Mouse (Mus musculus) heart, embryonic 12.5 days (tissue): Measurements from ENCODE around the gene Gm42906. TPM values are rescaled to one million over a fixed set of nuclear protein-coding genes. Genes with fewer than 3 reads are reported as not detected.

Experiments
- ATAC-seq: fragments of 200-750 bp; cut with Nextera tagmentation; 2 replicates; pipeline ENCODE4 v1.8.0; 2017; ENCODE audit warnings: moderate TSS enrichment, moderate library complexity; ENCODE audit not compliant: insufficient number of reproducible peaks, low FRiP score
- H3K27ac ChIP-seq: fragments of 300-500 bp; sonication (generic); 2 replicates; pipeline ENCODE4 v1.5.1; 2016; ENCODE audit warnings: mild to moderate bottlenecking, moderate library complexity; ENCODE audit not compliant: poor library complexity, severe bottlenecking
- H3K27me3 ChIP-seq: fragments of 300-500 bp; sonication (generic); replicated peaks from 2 replicates; pipeline ENCODE4 v1.6.1; 2016; ENCODE audit warnings: mild to moderate bottlenecking, moderate library complexity
- H3K36me3 ChIP-seq: fragments of 300-500 bp; sonication (generic); 2 replicates; pipeline ENCODE4 v1.6.1; 2016; ENCODE audit warnings: mild to moderate bottlenecking, moderate library complexity
- H3K4me1 ChIP-seq: fragments of 300-500 bp; sonication (generic); replicated peaks from 2 replicates; pipeline ENCODE4 v1.6.1; 2016; ENCODE audit warnings: mild to moderate bottlenecking
- H3K4me2 ChIP-seq: fragments of 300-500 bp; sonication (generic); 2 replicates; pipeline ENCODE4 v1.6.1; 2016; ENCODE audit warnings: mild to moderate bottlenecking, moderate library complexity
- H3K4me3 ChIP-seq: fragments of 300-500 bp; sonication (generic); 2 replicates; pipeline ENCODE4 v1.5.1; 2016; ENCODE audit warnings: mild to moderate bottlenecking
- H3K9ac ChIP-seq: fragments of 300-500 bp; sonication (generic); 2 replicates; pipeline ENCODE4 v1.6.1; 2016; ENCODE audit warnings: mild to moderate bottlenecking, moderate library complexity
- H3K9me3 ChIP-seq: fragments of 300-500 bp; sonication (generic); replicated peaks from 2 replicates; pipeline ENCODE4 v1.6.1; 2016; ENCODE audit warnings: mild to moderate bottlenecking, moderate library complexity
- WGBS: fragments of 180-500 bp; shearing (Covaris S2); methylation state at CpG from one replicate; pipeline ENCODE4 v1.1.7; 2016; 5-methylcytosine and 5-hydroxymethylcytosine counted together
- polyA plus RNA-seq: library from polyadenylated mRNA; unstranded; fragments of >200 nt; fragmentation: Nextera tagmentation; extraction: Ambion mirVana; gene quantifications from 2 replicates; pipeline ENCODE4 v1.2.1, GENCODE M21; 2016

The Gm42906 gene
- polyA plus RNA-seq, 1 experiment from 2014 or later: not detected

GRCm38 (mm10) chr5:151410006-151410405, 18.0 kb downstream of the Gm42906 start:
- no peak for ATAC-seq
- WGBS: 72% methylated on average over 3 of the region's 3 CpGs
- no peak overlapping the region for H3K4me3 ChIP-seq

GRCm38 (mm10) chr5:151409282-151409681, 18.7 kb downstream of the Gm42906 start:
- no peak for ATAC-seq

More at GRCm38 (mm10) chr5:151410006-151410405, 18.0 kb downstream of the Gm42906 start:
- Histone ChIP-seq H3K4me1 (peaks cover 16% of the 10 kb centered on the region), H3K36me3 (no peaks in the 10 kb centered on the region), H3K9ac (no peak overlapping the region), H3K27me3 (no peaks in the 10 kb centered on the region), H3K4me2 (no peak overlapping the region), H3K9me3 (no peaks in the 10 kb centered on the region), H3K27ac (no peak overlapping the region)

GRCm38 (mm10) chr5:151408124-151408900, 19.7 kb downstream of the Gm42906 start:
- WGBS: 54% methylated on average over 7 of the region's 7 CpGs
- no peak overlapping the region for H3K9ac ChIP-seq
- ATAC-seq: no peak

More at GRCm38 (mm10) chr5:151409282-151409681, 18.7 kb downstream of the Gm42906 start:
- Histone ChIP-seq H3K27me3 (no peaks in the 10 kb centered on the region), H3K9ac (no peak overlapping the region), H3K4me2 (no peak overlapping the region), H3K27ac (no peak overlapping the region), H3K9me3 (no peaks in the 10 kb centered on the region), H3K4me3 (no peak overlapping the region), H3K36me3 (no peaks in the 10 kb centered on the region), H3K4me1 (peaks cover 16% of the 10 kb centered on the region)
- WGBS: 52% methylated on average over 1 of the region's 1 CpGs

GRCm38 (mm10) chr5:151407493-151407892, 20.5 kb downstream of the Gm42906 start:
- ATAC-seq: no peak
- Histone ChIP-seq H3K4me1 (peaks cover 4% of the 10 kb centered on the region), H3K4me3 (no peak overlapping the region), H3K4me2 (no peak overlapping the region), H3K27ac (no peak overlapping the region), H3K9ac (no peak overlapping the region), H3K27me3 (no peaks in the 10 kb centered on the region), H3K36me3 (no peaks in the 10 kb centered on the region), H3K9me3 (no peaks in the 10 kb centered on the region)
- 84% methylated on average over 3 of the region's 3 CpGs for WGBS

More at GRCm38 (mm10) chr5:151408124-151408900, 19.7 kb downstream of the Gm42906 start:
- no peaks in the 10 kb centered on the region for H3K9me3 ChIP-seq
- H3K4me3 ChIP-seq: no peak overlapping the region
- H3K4me1 ChIP-seq: peaks cover 12% of the 10 kb centered on the region
- no peaks in the 10 kb centered on the region for H3K36me3 ChIP-seq
- no peaks in the 10 kb centered on the region for H3K27me3 ChIP-seq
- H3K4me2 ChIP-seq: no peak overlapping the region
- no peak overlapping the region for H3K27ac ChIP-seq

- ATAC-seq: no peak
- Histone ChIP-seq H3K4me1 (no peaks in the 10 kb centered on the region), H3K4me2 (no peak overlapping the region), H3K9me3 (no peaks in the 10 kb centered on the region), H3K36me3 (no peaks in the 10 kb centered on the region), H3K27ac (no peak overlapping the region), H3K27me3 (no peaks in the 10 kb centered on the region), H3K4me3 (no peak overlapping the region), H3K9ac (no peak overlapping the region)
- WGBS: 80% methylated on average over 5 of the region's 5 CpGs
Observed at GRCm38 (mm10) chr5:151406276-151406675, 21.7 kb downstream of the Gm42906 start.

- 75% methylated on average over 8 of the region's 8 CpGs for WGBS
- ATAC-seq: no peak
Observed at GRCm38 (mm10) chr5:151405314-151405903, 22.6 kb downstream of the Gm42906 start.

GRCm38 (mm10) chr5:151403586-151403985, 24.4 kb downstream of the Gm42906 start:
- no peaks in the 10 kb centered on the region for H3K9me3 ChIP-seq
- 64% methylated on average over 2 of the region's 2 CpGs for WGBS
- no peaks in the 10 kb centered on the region for H3K27me3 ChIP-seq
- no peak for ATAC-seq
- no peak overlapping the region for H3K9ac ChIP-seq
- no peak overlapping the region for H3K27ac ChIP-seq
- H3K4me3 ChIP-seq: no peak overlapping the region
- H3K4me2 ChIP-seq: no peak overlapping the region
- H3K4me1 ChIP-seq: no peaks in the 10 kb centered on the region
- H3K36me3 ChIP-seq: no peaks in the 10 kb centered on the region

More at GRCm38 (mm10) chr5:151405314-151405903, 22.6 kb downstream of the Gm42906 start:
- no peak overlapping the region for H3K4me2 ChIP-seq
- H3K27me3 ChIP-seq: no peaks in the 10 kb centered on the region
- H3K4me3 ChIP-seq: no peak overlapping the region
- H3K4me1 ChIP-seq: no peaks in the 10 kb centered on the region
- H3K36me3 ChIP-seq: no peaks in the 10 kb centered on the region
- no peaks in the 10 kb centered on the region for H3K9me3 ChIP-seq
- no peak overlapping the region for H3K27ac ChIP-seq
- no peak overlapping the region for H3K9ac ChIP-seq

GRCm38 (mm10) chr5:151400557-151400944, 27.4 kb downstream of the Gm42906 start:
- Histone ChIP-seq H3K9me3 (no peaks in the 10 kb centered on the region), H3K9ac (no peak overlapping the region), H3K27me3 (no peaks in the 10 kb centered on the region), H3K27ac (no peak overlapping the region), H3K4me3 (no peak overlapping the region), H3K4me2 (no peak overlapping the region), H3K4me1 (no peaks in the 10 kb centered on the region), H3K36me3 (no peaks in the 10 kb centered on the region)
- 82% methylated on average over 2 of the region's 2 CpGs for WGBS
- no peak for ATAC-seq

- H3K4me1 ChIP-seq: peaks cover 5% of the 10 kb centered on the region; the same call in 1 of the 2 replicates
- no peaks in the 10 kb centered on the region for H3K27me3 ChIP-seq
- ATAC-seq: no peak
- H3K27ac ChIP-seq: no peak overlapping the region
- no peaks in the 10 kb centered on the region for H3K36me3 ChIP-seq
- WGBS: 72% methylated on average over 7 of the region's 7 CpGs
- no peaks in the 10 kb centered on the region for H3K9me3 ChIP-seq
- no peak overlapping the region for H3K4me3 ChIP-seq
- H3K4me2 ChIP-seq: no peak overlapping the region
- H3K9ac ChIP-seq: no peak overlapping the region
Observed at GRCm38 (mm10) chr5:151399918-151400556, 27.9 kb downstream of the Gm42906 start.

- ATAC-seq: no peak
- WGBS: 67% methylated on average over 4 of the region's 4 CpGs
- Histone ChIP-seq H3K27ac (no peak overlapping the region), H3K4me2 (no peak overlapping the region), H3K4me3 (no peak overlapping the region), H3K4me1 (peaks cover 14% of the 10 kb centered on the region; the same call in 1 of the 2 replicates), H3K9ac (no peak overlapping the region), H3K27me3 (no peaks in the 10 kb centered on the region), H3K36me3 (no peaks in the 10 kb centered on the region), H3K9me3 (0 out of 2 replicates have a peak, but pooled peaks cover 3% of the 10 kb centered on the region)
Observed at GRCm38 (mm10) chr5:151396119-151396518, 31.8 kb downstream of the Gm42906 start.

- Histone ChIP-seq H3K9ac (no peak overlapping the region), H3K4me3 (no peak overlapping the region), H3K27ac (peak overlapping the region; percentile 59), H3K4me1 (peaks cover 14% of the 10 kb centered on the region; the same call in 1 of the 2 replicates), H3K27me3 (no peaks in the 10 kb centered on the region), H3K36me3 (no peaks in the 10 kb centered on the region), H3K9me3 (0 out of 2 replicates have a peak, but pooled peaks cover 3% of the 10 kb centered on the region), H3K4me2 (no peak overlapping the region)
- 59% methylated on average over 5 of the region's 5 CpGs for WGBS
- no peak for ATAC-seq
Observed at GRCm38 (mm10) chr5:151394690-151395089, 33.3 kb downstream of the Gm42906 start.
